Mouse (Mus musculus) megakaryocyte, adult 5-6 weeks (primary cell): ENCODE results near the gene Zfp746. TPM values are rescaled to one million over a fixed set of nuclear protein-coding genes. Genes with fewer than 3 reads are reported as not detected.

Experiments
- ATAC-seq: 2 replicates; pipeline ENCODE4 v1.8.0; 2016; ENCODE audit warnings: mild to moderate bottlenecking, inconsistent platforms; ENCODE audit not compliant: poor library complexity, severe bottlenecking
- total RNA-seq, 2 experiments: library from RNA; stranded (forward) in 1 of 2; stranded (reverse) in 1 of 2; fragments of 153-499, 151-499 nt in 1 of 2; fragments of 221-1000, 200-1000 nt in 1 of 2; gene quantifications; 2 replicates each; pipeline versions ENCODE4 v1.2.3 to v1.2.4; 2015 to 2017

Zfp746 gene
- total RNA-seq (2015) (24.1 and 28.7 TPM in 2 replicates), total RNA-seq (2017) (14.9 and 20.9 TPM in 2 replicates)

DNA sequence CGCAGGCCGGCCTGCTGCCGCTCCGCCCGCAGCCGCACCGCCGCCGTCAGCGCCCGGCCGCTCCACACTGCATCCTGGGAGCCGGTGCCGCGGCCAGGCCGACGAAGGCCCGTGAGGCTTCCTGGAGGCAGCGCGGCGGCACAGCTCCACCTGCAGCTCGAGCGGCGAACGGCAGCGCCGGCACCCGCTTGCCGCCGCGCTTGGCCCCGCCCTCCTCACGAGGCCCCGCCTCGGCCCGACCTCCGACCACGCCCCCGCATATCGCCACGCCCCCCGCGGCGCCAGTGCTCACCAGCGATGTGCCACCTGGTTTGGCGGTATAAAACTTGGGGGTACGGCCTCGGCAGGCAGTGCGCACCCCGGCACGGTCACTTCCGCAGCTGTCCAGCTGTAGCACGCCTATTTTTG, at the start of gene Zfp746:
Gene Zfp746, minus strand, starts transcription at position 123 of the 408 bp plus-strand sequence.
- peak; percentile 87 for ATAC-seq

DNA sequence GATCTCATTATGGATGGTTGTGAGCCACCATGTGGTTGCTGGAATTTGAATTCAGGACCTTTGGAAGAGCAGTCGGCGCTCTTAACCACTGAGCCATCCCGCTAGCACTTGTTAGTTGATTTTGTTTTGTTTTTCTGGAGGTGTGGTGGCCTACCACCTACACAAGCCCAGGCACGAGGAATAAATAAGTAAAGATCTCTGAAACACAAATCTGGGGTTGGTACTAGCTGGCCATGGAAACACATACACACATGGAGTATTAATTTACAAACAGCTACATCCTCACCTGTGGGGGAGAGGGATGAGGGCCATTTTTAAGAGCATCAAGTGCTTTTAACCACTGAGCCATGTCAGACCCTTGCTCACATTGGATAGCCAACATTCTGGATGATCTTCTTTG, 34.7 kb upstream of the Zfp746 start:
- peak; percentile 89 for ATAC-seq

DNA sequence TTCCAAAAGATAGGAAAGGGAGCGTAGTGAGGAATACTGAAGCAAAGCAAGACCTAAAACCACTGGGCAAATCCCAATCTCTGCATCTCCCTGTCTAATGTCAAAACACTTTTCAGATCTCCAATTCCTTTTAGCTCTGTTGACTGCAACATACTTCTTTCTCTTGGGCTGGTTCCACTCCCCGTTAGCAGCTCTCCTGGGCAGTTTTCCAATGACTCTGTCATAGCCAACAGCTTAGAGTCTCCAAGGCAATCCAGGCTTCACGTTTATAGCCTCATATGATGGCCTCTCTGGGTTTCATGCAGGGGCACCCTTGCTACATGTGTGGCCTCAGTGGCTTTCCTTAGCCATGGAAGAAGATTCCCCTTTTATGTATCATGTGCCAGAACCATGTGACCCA, 29.6 kb upstream of the Zfp746 start:
- ATAC-seq = no peak

GRCm38 (mm10) chr6:48086957-48087715, 743 bp upstream of the Zfp746 start:
- no peak for ATAC-seq

GRCm38 (mm10) chr6:48085521-48086404, 630 bp downstream of the Zfp746 start:
- peak; percentile 51 for ATAC-seq

GRCm38 (mm10) chr6:48083733-48084191, 2.6 kb downstream of the Zfp746 start:
- peak; percentile 61 for ATAC-seq

DNA sequence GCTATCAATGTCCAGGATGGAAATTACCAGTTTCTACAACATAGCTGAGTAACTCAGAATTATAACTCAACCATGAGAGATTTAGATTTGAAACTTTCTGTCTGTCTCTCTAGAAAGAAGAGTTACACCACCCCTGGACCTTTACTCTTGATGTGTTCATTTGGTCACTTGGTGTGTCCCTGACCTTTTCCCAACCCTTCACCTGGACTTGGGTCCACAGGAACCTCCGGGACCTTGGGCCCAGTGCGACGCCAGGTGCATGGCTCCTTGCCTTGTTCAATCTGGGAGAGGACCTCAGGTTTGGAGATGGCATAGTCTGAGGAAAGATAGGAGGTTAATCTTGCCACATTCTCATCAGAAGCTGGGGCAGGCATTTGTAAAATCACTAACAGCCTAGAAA, 4.4 kb downstream of the Zfp746 start:
- ATAC-seq = no peak

GRCm38 (mm10) chr6:48081021-48081420, 5.4 kb downstream of the Zfp746 start:
- ATAC-seq = no peak

DNA sequence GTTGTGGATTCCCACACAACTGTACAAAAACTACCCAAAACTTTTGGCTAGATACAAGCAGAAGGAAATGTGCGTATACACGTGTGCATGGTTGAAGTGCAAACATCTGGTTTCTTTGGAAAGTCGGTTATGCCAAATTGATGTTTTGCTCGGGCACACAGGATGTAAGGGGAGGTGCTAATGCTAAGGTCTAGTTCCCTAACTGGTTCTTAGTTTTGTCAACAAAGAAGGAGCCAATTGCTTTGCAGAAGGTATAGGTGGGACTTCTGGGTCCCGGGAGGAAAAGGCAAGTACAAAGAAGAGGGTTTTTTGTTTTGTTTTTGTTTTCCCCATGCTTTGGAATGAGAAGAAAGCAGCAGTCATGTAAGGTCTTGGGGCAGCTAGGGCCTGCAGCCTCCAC, 13.1 kb downstream of the Zfp746 start:
- ATAC-seq = no peak

DNA sequence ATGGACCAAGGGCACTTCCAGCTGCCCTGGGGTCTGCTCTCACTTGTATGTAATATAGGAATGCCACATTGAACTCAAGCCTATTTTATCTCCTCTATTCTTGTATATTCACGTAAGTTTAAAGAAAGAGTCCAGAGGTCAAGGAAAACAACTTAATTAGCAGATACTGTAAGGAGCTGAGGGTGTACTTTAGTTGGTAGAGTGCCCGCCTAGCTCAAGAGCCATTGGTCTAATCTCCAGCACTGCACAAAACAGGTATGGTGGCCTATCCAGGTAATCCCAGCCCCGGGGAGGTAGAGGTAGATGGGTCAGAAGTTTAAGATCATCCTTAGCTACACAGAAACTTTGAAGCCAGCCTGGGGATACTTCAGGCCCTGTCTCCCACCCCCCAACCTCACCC, 18.9 kb downstream of the Zfp746 start:
- ATAC-seq = no peak

DNA sequence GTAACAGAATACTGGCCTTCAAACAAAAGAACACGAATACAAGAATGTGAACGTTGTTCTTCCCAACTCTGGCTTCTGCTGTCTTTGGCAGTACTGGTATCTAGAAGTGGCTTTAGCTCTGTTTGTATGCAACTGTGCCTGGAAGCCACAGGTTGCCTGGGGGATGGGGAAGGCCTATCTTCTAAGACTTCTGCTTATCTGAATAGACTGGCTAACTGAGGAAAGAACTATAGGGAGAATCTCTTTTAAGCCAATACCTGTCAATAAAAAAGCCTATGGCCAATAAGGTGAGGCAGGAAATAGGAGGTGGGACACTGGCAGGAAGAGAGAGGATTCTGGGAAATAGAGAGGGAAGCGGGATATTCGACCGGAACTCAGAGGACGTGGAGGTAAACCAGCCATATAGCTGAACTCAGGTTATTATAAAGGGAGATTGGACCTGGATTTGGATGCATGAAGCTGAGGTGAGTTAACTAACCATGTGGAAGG, 20.8 kb downstream of the Zfp746 start:
- no peak for ATAC-seq

DNA sequence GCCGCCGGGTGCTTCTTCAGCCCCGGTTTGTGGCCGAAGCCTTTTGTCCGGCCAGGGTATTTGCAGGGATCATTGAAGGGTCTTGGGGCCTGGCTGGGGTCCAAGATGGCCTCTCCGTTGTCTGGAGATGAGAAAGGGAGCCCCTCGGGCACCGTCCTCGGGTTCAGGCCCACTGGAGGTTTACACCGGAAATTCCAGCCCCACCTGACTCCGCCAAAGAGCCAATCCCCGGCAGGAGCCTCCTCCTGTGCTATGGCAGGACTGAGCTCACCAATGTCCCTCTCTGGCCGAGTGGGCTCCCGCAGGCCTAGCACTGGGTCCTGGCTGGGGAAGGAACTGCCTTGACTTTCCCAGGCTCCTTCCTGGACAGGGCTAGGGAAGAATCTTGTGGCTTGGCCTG, 21.9 kb downstream of the Zfp746 start:
- no peak for ATAC-seq

GRCm38 (mm10) chr6:48063940-48064339, 22.5 kb downstream of the Zfp746 start:
- no peak for ATAC-seq

- no peak for ATAC-seq
These were observed 25.5 kb downstream of the Zfp746 start for GRCm38 (mm10) chr6:48060895-48061294.

- ATAC-seq = no peak
These were observed 26.0 kb downstream of the Zfp746 start for GRCm38 (mm10) chr6:48060421-48060820.

DNA sequence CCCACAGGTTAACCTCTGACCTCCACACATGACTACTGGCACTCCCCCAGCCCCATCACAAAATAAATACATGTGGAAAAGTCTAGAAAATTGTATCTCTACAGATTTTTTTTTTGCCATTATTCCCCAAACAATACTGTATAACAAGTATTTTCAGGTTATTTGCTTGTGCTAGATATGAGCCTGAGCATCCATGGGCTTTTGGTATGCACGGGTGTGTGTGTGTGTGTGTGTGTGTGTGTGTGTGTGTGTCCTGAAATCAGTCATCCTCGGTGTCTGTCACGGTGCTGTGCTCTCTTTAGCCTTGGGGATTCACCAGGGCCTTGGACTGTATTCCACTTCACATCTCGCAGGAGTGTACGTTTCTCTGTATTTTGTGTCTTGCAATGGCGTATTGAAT, 34.3 kb downstream of the Zfp746 start:
- ATAC-seq = no peak

GRCm38 (mm10) chr6:48051666-48052065, 34.7 kb downstream of the Zfp746 start:
- no peak for ATAC-seq

DNA sequence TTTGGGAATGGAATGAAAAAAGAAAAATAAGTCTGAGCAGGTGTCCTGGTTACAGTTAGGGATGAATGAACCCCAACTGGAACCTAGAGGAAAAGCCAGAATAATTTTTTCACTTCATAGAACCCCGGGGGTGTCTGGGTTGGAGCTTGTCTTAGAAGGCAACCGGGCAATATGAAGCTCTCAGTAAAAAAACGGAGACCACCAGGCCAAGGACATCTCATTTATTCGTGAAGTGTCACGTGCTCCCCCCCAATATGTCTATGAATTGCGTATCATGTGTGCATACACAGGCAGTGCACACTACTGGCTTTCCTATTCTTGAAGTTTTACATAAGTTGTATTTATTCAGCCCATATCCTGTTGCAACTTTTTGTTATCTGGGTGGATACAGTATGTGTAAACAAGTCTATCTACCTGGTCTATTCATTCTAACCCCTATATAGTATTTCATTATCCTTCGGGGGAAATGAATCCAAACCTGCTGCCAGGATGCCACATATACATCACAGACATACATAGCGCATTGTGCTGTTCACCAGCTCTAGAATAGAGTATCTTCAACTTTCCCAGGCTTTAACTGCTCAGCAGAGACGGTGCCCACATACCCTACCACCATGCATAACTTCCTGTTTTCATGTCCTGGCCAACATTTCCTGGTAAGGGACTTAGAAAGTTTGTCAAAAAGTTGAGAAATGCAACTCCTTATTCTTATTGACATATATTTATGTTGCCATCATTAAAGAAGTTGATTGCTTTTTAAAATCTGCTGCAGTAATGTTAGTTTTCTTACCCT, 36.9 kb downstream of the Zfp746 start:
- ATAC-seq = peak; percentile 29; the same call in 1 of the 2 replicates

DNA sequence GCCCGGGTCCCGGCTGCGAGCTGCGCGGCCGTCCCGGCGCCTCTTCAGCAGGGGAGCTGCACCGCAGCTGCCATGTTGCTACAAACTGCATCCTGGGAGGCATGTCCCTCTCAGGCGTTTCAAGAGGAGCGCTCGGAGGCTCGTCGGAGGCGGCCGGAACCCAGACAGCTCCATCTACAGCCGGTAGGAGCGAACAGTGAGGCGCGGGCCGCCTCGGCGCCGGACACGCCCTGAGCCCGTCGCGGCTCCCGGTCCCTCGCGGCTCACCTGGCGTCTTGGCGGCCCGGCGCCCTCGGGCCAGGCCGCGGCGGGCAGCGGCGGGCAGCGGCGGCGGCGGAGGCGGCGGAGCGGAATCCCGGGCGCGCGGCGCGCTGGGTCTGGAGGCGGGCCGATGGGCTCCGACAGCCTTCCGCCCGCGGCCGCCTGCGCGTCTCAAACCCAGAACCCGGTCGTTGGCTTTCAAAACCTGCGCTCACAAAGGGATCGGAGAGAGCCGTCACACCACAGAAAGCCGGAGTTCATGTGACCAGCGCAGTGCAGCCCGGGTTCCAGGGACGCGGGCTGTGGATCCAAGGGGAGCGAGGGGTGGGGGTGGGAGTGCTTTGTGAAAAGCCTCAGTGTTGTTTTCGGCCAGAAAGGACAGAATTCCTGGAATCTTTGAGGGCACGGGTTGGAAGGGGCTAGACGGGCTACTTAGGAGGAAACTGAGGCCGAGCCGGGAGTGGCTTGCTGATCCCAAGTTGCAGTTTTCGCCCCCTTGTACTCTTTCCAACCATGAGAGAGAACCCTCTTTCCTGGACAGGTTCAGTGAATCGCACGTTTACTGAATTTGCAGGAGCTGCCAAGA, 37.7 kb downstream of the Zfp746 start, which contains the start of gene Zfp777:
Gene Zfp777, minus strand, starts transcription at position 486 of the 847 bp plus-strand sequence.
- peak; percentile 88 for ATAC-seq
